Mouse (Mus musculus) fat pad, adult 2 months (tissue): ENCODE measurements around the gene Slc39a1.

Experiments used
- DNase-seq: peaks from one replicate; pipeline ENCODE4 v3.0.0-alpha.2; 2011; ENCODE audit warnings: low read depth, low spot score; ENCODE audit errors: extremely low read depth

Slc39a1 gene

GRCm38 (mm10) chr3:90293352-90294063, 45.5 kb downstream of the Slc39a1 start:
- no peak for DNase-seq

- DNase-seq: no peak
These were observed 46.1 kb downstream of the Slc39a1 start for GRCm38 (mm10) chr3:90294064-90294440.

- DNase-seq: no peak
These were observed 46.7 kb downstream of the Slc39a1 start for GRCm38 (mm10) chr3:90294651-90295050.
